Mouse (Mus musculus): Measurements from ENCODE around the gene Ddx17. TPM values are rescaled to one million over a fixed set of nuclear protein-coding genes. Genes with fewer than 3 reads are reported as not detected.

Gene Ddx17
- polyA plus RNA-seq, 2 experiments from 2014 or later: 28.9 to 39.9 TPM

GRCm38 (mm10) chr15:79517710-79518109 lies 28.8 kb downstream of the Ddx17 start:
- ATAC-seq: no peak

- ATAC-seq: no peak
Measured at GRCm38 (mm10) chr15:79516171-79517096, 30.1 kb downstream of the Ddx17 start, which contains the start of gene Kdelr3. TSS of gene Kdelr3 (plus strand) at chr15:79516411.

- ATAC-seq: no peak
Measured at GRCm38 (mm10) chr15:79513940-79514339, 32.6 kb downstream of the Ddx17 start.

- no peak for ATAC-seq
Measured at GRCm38 (mm10) chr15:79511553-79512320, 34.8 kb downstream of the Ddx17 start.

GRCm38 (mm10) chr15:79510425-79510824 lies 36.1 kb downstream of the Ddx17 start:
- no peak for ATAC-seq

GRCm38 (mm10) chr15:79509998-79510397 lies 36.5 kb downstream of the Ddx17 start:
- no peak for ATAC-seq

- ATAC-seq: no peak
Measured at GRCm38 (mm10) chr15:79507055-79507828, 39.3 kb downstream of the Ddx17 start.

- ATAC-seq: no peak
Measured at GRCm38 (mm10) chr15:79506460-79506859, 40.1 kb downstream of the Ddx17 start.

GRCm38 (mm10) chr15:79505616-79506283 lies 40.8 kb downstream of the Ddx17 start:
- ATAC-seq: no peak

GRCm38 (mm10) chr15:79504707-79505452 lies 41.7 kb downstream of the Ddx17 start, which contains the start of gene Kcnj4:
TSS of gene Kcnj4 (minus strand) at chr15:79505241.
- no peak for ATAC-seq

- no peak for ATAC-seq
Measured at GRCm38 (mm10) chr15:79503438-79503837, 43.1 kb downstream of the Ddx17 start.

GRCm38 (mm10) chr15:79502891-79503341 lies 43.6 kb downstream of the Ddx17 start:
- ATAC-seq: no peak

GRCm38 (mm10) chr15:79500110-79500509 lies 46.4 kb downstream of the Ddx17 start:
- no peak for ATAC-seq

- ATAC-seq: no peak
Measured at GRCm38 (mm10) chr15:79493527-79493926, 53.0 kb downstream of the Ddx17 start.

GRCm38 (mm10) chr15:79489463-79489862 lies 57.1 kb downstream of the Ddx17 start:
- no peak for ATAC-seq

- no peak for ATAC-seq
Measured at GRCm38 (mm10) chr15:79481181-79481688, 65.3 kb downstream of the Ddx17 start.

Measured in CD4-positive, CD25-positive, alpha-beta regulatory T cell, adult 4 months (primary cell).